Comparison of ENCODE assay signal across 8 mouse cellular contexts in genomic region chr4:99298676-99299075, GRCm38 (mm10). TPM values are rescaled to one million over a fixed set of nuclear protein-coding genes. Genes with fewer than 3 reads are reported as not detected.
DNase-seq lines count a peak whose midpoint lies in the region; ATAC-seq and TF ChIP-seq lines count a peak whose summit lies in the region.

No protein-coding gene starts in this region.

- no peak overlapping the region for H3K4me3 ChIP-seq in heart, embryonic 10.5 days
- no peak overlapping the region for H3K4me3 ChIP-seq in lung, postnatal 0 days (ENCODE audit: low read depth, low read length)

- peak; percentile 84 for DNase-seq in heart, adult 11 months
- no peak for DNase-seq in heart, embryonic 10.5 days (ENCODE audit: low spot score)
- peak; percentile 40 to 58 for DNase-seq in right cerebral cortex, postnatal 10 days (ENCODE audit: low spot score in 2 of 2)
- no peak for DNase-seq in right cerebral cortex, postnatal 36 days (ENCODE audit: low spot score in 2 of 2)
- DNase-seq in cerebellum, adult 9-10 months = peak; percentile 9
- peak; percentile 34 to 51 for DNase-seq in heart, postnatal 14 days
- DNase-seq in lung, postnatal 0 days (ENCODE audit: low spot score) = peak; percentile 78
- DNase-seq in thymus, postnatal 0 days (ENCODE audit: low spot score) = peak; percentile 29

- no peaks in the 10 kb centered on the region for H3K4me1 ChIP-seq in heart, embryonic 10.5 days
- no peaks in the 10 kb centered on the region for H3K4me1 ChIP-seq in lung, postnatal 0 days (ENCODE audit: insufficient read depth, low read depth, low read length)

- no peaks in the 10 kb centered on the region for H3K27me3 ChIP-seq in heart, embryonic 10.5 days (ENCODE audit: insufficient read depth, poor library complexity, severe bottlenecking)
- H3K27me3 ChIP-seq in lung, postnatal 0 days (replicated peaks; ENCODE audit: insufficient read depth, low read length) = no peaks in the 10 kb centered on the region

- intact Hi-C loops in heart, postnatal 14 days (cut with DNase I) = loop anchor here (5.0 kb wide), 2 partner anchors 149 to 469 kb away; no protein-coding TSS in a partner anchor

- H3K36me3 ChIP-seq in heart, embryonic 10.5 days = no peaks in the 10 kb centered on the region
- H3K36me3 ChIP-seq in lung, postnatal 0 days (ENCODE audit: insufficient read depth, low read length) = no peaks in the 10 kb centered on the region

- no peaks in the 10 kb centered on the region for H3K9me3 ChIP-seq in heart, embryonic 10.5 days
- H3K9me3 ChIP-seq in lung, postnatal 0 days (ENCODE audit: low read length) = no peaks in the 10 kb centered on the region

- no peak overlapping the region for H3K4me2 ChIP-seq in lung, postnatal 0 days (replicated peaks; ENCODE audit: low read depth, low read length)

- WGBS in heart, embryonic 10.5 days = 12% methylated on average over 4 of the region's 4 CpGs
- WGBS in lung, postnatal 0 days = 13% methylated on average over 4 of the region's 4 CpGs

- peak; percentile 41; the same call in 1 of the 2 replicates for ATAC-seq in lung, postnatal 0 days

- no peak overlapping the region for H3K9ac ChIP-seq in lung, postnatal 0 days (replicated peaks; ENCODE audit: low read depth)

- peak; percentile 88 for TF ChIP-seq CTCF in lung, postnatal 0 days (IDR thresholded peaks at IDR 0.05)

- no peak overlapping the region for H3K27ac ChIP-seq in heart, embryonic 10.5 days
- no peak overlapping the region for H3K27ac ChIP-seq in lung, postnatal 0 days (ENCODE audit: low read length)

- no peak for TF ChIP-seq EP300 in lung, postnatal 0 days (IDR thresholded peaks at IDR 0.05)

RNA-seq across cellular contexts. Expression of gene Gm12689, which starts 3.0 kb away (rescaled TPM):
- polyA plus RNA-seq in heart, embryonic 10.5 days (2016; fragmentation: Nextera tagmentation; extraction: Ambion mirVana) = 0.09 and 0.34 TPM in 2 replicates
- under 1 TPM in 1 of 2 experiments, not detected in 1; 0.26 TPM for total RNA-seq in heart, postnatal 14 days (2021)
- 0.11 and 0.17 TPM in 2 replicates for polyA plus RNA-seq in lung, postnatal 0 days (2015; fragmentation: Nextera tagmentation; extraction: Ambion mirVana)
- polyA plus RNA-seq in thymus, postnatal 0 days (2015; fragmentation: Nextera tagmentation; extraction: Ambion mirVana) = not detected in 2 replicates

Comparison
In these comparisons a context has a peak if more than half of its experiments do, and no peak if none do; other contexts are left out.
1. DNase-seq: peak in heart, adult 11 months (single experiment), right cerebral cortex, postnatal 10 days (2 of 2), cerebellum, adult 9-10 months (single experiment), heart, postnatal 14 days (2 of 2), lung, postnatal 0 days (single experiment) and thymus, postnatal 0 days (single experiment); none in heart, embryonic 10.5 days (single experiment) and right cerebral cortex, postnatal 36 days (0 of 2).